Mouse (Mus musculus): Measurements from ENCODE around the gene Mgat5b.

GRCm38 (mm10) chr11:116934862-116935261 lies 16.2 kb downstream of the Mgat5b start:
- no peak for TF ChIP-seq CTCF (IDR thresholded peaks at IDR 0.05; ENCODE audit: low read depth, low read length)
- no peak for TF ChIP-seq TAL1 (conservative IDR thresholded peaks at IDR 0.05; ENCODE audit: low read depth, low read length)
